Mouse (Mus musculus) hindbrain, postnatal 0 days (tissue): ENCODE results near the gene Dpp6. TPM values are rescaled to one million over a fixed set of nuclear protein-coding genes. Genes with fewer than 3 reads are reported as not detected.

Experiments
- ATAC-seq: fragments of 200-750 bp; cut with Nextera tagmentation; 2 replicates; pipeline ENCODE4 v1.8.0; 2017; ENCODE audit warnings: mild to moderate bottlenecking, moderate TSS enrichment, moderate library complexity
- DNase-seq: peaks from one replicate; pipeline ENCODE4 v3.0.0-alpha.2; 2015; ENCODE audit warnings: low spot score
- H3K27ac ChIP-seq: fragments of 300-500 bp; sonication (generic); 2 replicates; pipeline ENCODE4 v1.5.1; 2014; ENCODE audit warnings: mild to moderate bottlenecking
- H3K27me3 ChIP-seq: fragments of 300-500 bp; sonication (generic); 2 replicates; pipeline ENCODE4 v1.6.1; 2014; ENCODE audit warnings: low read length, mixed read lengths; ENCODE audit not compliant: insufficient read depth
- H3K36me3 ChIP-seq: fragments of 300-500 bp; sonication (generic); 2 replicates; pipeline ENCODE4 v1.6.1; 2014; ENCODE audit warnings: low read length, mixed read lengths; ENCODE audit not compliant: insufficient read depth
- H3K4me1 ChIP-seq: fragments of 300-500 bp; sonication (generic); 2 replicates; pipeline ENCODE4 v1.6.1; 2014; ENCODE audit warnings: antibody characterized with exemption, low read length, mixed read lengths; ENCODE audit not compliant: insufficient read depth
- H3K4me2 ChIP-seq: fragments of 300-500 bp; sonication (generic); 2 replicates; pipeline ENCODE4 v1.6.1; 2014; ENCODE audit warnings: low read depth, mild to moderate bottlenecking, low read length, moderate library complexity, mixed read lengths
- H3K4me3 ChIP-seq: fragments of 300-500 bp; sonication (generic); 2 replicates; pipeline ENCODE4 v1.5.1; 2014; ENCODE audit warnings: low read length
- H3K9ac ChIP-seq: fragments of 300-500 bp; sonication (generic); replicated peaks from 2 replicates; pipeline ENCODE4 v1.6.1; 2014; ENCODE audit warnings: mild to moderate bottlenecking, low read length, moderate library complexity, mixed read lengths
- H3K9me3 ChIP-seq: fragments of 300-500 bp; sonication (generic); 2 replicates; pipeline ENCODE4 v1.6.1; 2016; ENCODE audit warnings: low read length, mixed read lengths
- CTCF ChIP-seq: IDR thresholded peaks from 2 replicates; pipeline ENCODE4 v1.5.1; 2016; ENCODE audit warnings: antibody characterized with exemption, control low read depth, low read depth
- WGBS: fragments of 180-500 bp; shearing (Covaris S2); extraction: QIAGEN DNeasy Blood & Tissue Kit; methylation state at CpG from one replicate; pipeline ENCODE4 v1.1.7; 2014; 5-methylcytosine and 5-hydroxymethylcytosine counted together
- polyA plus RNA-seq: library from polyadenylated mRNA; unstranded; fragments of >200 nt; fragmentation: Nextera tagmentation; extraction: Ambion mirVana; gene quantifications from 2 replicates; pipeline ENCODE4 v1.2.1, GENCODE M21; 2015
- total RNA-seq: library from RNA; depleted of rRNA; stranded (reverse); fragments of >200 nt; gene quantifications from 2 replicates; pipeline ENCODE4 v1.2.3, GENCODE M21; 2014

Dpp6 gene
- total and polyA plus RNA-seq, 2 experiments from 2014 or later, result 81.1 to 154 TPM

DNA sequence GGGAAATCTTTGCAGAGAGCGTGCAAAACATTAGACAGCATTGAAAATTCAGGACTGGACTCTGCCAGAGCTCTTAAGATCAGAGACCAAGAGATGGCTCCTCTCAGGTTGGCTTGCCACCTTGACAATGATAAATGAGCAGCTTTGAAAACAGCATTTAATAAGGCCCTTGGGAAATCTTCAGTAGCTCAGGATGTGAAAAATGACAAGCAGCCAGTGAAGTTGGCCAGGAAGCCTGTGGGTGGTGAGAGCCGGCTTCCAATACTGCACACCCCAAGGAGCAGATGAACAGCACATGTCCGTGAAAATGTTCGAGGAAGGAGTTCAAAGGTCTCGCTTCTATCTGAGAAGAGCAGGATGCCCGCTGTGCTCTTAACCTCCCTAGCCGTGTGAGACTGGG is 748.7 kb downstream of the Dpp6 start:
- TF ChIP-seq CTCF, result no peak
- no peak overlapping the region for H3K4me3 ChIP-seq
- ATAC-seq (no peak), DNase-seq (peak; percentile 52)
- 49% methylated on average over 7 of the region's 7 CpGs for whole genome bisulfite sequencing
- H3K27me3 ChIP-seq, result no peaks in the 10 kb centered on the region
- H3K36me3 ChIP-seq, result no peaks in the 10 kb centered on the region
- H3K9ac ChIP-seq, result no peak overlapping the region
- H3K4me1 ChIP-seq, result no peaks in the 10 kb centered on the region
- H3K4me2 ChIP-seq, result no peak overlapping the region
- H3K27ac ChIP-seq, result no peak overlapping the region
- H3K9me3 ChIP-seq, result no peaks in the 10 kb centered on the region

DNA sequence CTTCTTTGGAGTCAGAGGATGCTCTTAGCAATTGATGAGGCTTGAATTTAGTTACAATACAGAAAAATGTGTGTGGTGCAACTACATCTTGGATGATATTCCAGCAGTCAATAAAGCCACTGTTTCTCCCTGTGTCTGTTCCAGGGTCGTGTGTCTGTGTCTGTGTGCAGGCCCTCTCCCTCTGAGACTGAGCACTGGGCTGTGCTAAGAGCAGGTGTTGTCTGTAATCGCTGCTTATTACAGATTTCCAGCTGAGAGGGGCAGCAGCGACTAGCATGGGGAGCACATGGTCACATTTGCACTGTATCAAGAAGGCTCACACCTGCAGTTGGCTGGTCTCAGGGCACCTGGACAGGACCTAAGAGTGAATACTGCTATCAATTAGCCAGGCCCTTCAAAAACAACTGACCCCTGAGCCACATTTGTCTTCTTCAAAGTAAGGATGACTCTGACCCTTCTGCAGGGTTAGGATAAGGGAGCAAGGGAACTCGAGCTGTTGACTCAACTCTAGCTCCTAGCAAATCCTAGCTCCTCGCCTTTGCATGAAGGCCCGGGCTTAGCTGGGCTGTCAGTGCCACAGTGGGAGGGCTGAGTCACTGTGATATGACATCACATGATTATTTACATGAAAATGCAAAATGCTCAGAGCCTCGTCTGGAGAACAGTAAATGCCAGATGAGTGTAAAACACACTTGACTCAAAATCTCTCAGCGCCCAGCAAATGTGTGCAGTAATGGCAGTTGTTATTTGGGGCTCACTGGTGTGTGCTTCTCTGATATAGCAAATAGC is 771.2 kb downstream of the Dpp6 start:
- no peaks in the 10 kb centered on the region for H3K9me3 ChIP-seq
- ATAC-seq, result peak; percentile 38; the same call in 1 of the 2 replicates
- H3K4me1 ChIP-seq, result no peaks in the 10 kb centered on the region; the same call in 1 of the 2 replicates
- no peaks in the 10 kb centered on the region for H3K27me3 ChIP-seq
- no peak overlapping the region for H3K4me3 ChIP-seq
- WGBS, result 34% methylated on average over 8 of the region's 8 CpGs
- no peak overlapping the region for H3K27ac ChIP-seq
- H3K9ac ChIP-seq, result no peak overlapping the region
- DNase-seq, result peak; percentile 24
- no peak overlapping the region for H3K4me2 ChIP-seq
- 0 out of 2 replicates have a peak, but pooled peaks cover 5% of the 10 kb centered on the region for H3K36me3 ChIP-seq
- no peak for TF ChIP-seq CTCF

- WGBS, result 89% methylated on average over 1 of the region's 1 CpGs
- no peak overlapping the region for H3K27ac ChIP-seq
- ATAC-seq, result no peak
These were observed 787.1 kb downstream of the Dpp6 start for GRCm38 (mm10) chr5:27604132-27604531.

GRCm38 (mm10) chr5:27615769-27616168 is 798.8 kb downstream of the Dpp6 start:
- peak; percentile 89 for TF ChIP-seq CTCF
- no peak overlapping the region for H3K9ac ChIP-seq
- peak; percentile 72 for ATAC-seq
- H3K27ac ChIP-seq, result no peak overlapping the region
- DNase-seq, result peak; percentile 92
- no peaks in the 10 kb centered on the region for H3K4me1 ChIP-seq
- H3K4me3 ChIP-seq, result no peak overlapping the region
- WGBS, result 26% methylated on average over 7 of the region's 7 CpGs
- no peaks in the 10 kb centered on the region for H3K27me3 ChIP-seq
- H3K36me3 ChIP-seq, result no peaks in the 10 kb centered on the region
- no peak overlapping the region for H3K4me2 ChIP-seq
- no peaks in the 10 kb centered on the region for H3K9me3 ChIP-seq

More at GRCm38 (mm10) chr5:27604132-27604531, 787.1 kb downstream of the Dpp6 start:
- no peak overlapping the region for H3K4me3 ChIP-seq
- H3K36me3 ChIP-seq, result no peaks in the 10 kb centered on the region; the same call in 1 of the 2 replicates
- H3K27me3 ChIP-seq, result no peaks in the 10 kb centered on the region
- H3K9ac ChIP-seq, result no peak overlapping the region
- no peaks in the 10 kb centered on the region for H3K9me3 ChIP-seq
- H3K4me2 ChIP-seq, result no peak overlapping the region
- TF ChIP-seq CTCF, result no peak
- no peaks in the 10 kb centered on the region for H3K4me1 ChIP-seq
- peak; percentile 47 for DNase-seq

GRCm38 (mm10) chr5:27621811-27622210 is 804.8 kb downstream of the Dpp6 start:
- TF ChIP-seq CTCF, result no peak
- no peak overlapping the region for H3K9ac ChIP-seq
- ATAC-seq (no peak), DNase-seq (peak; percentile 5)
- no peaks in the 10 kb centered on the region for H3K4me1 ChIP-seq
- no peak overlapping the region for H3K27ac ChIP-seq
- no peak overlapping the region for H3K4me3 ChIP-seq
- H3K27me3 ChIP-seq, result no peaks in the 10 kb centered on the region
- H3K36me3 ChIP-seq, result no peaks in the 10 kb centered on the region
- H3K4me2 ChIP-seq, result no peak overlapping the region
- no peaks in the 10 kb centered on the region for H3K9me3 ChIP-seq

DNA sequence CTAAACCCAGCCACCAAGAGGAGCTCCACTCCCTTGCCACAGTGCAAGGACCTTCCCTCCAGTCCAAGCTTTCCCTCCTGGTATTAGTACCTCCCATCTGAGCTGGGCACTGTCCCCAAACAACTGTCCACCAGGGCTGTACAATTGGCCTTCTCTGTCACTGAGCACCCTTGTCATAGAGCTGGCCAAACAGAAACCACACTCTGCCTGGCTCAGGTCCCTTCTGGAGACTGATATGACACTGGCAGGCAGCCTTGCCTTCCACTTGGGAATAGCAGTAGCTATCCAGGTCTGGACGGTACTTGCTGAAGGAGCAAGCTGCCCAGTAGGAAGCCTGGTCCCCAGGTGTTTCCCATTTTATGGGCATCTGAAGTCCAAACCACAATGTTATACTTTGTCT is 806.9 kb downstream of the Dpp6 start:
- Histone ChIP-seq H3K4me3 (no peak overlapping the region), H3K4me1 (no peaks in the 10 kb centered on the region), H3K27me3 (no peaks in the 10 kb centered on the region), H3K4me2 (no peak overlapping the region), H3K27ac (no peak overlapping the region), H3K9me3 (no peaks in the 10 kb centered on the region), H3K9ac (no peak overlapping the region), H3K36me3 (no peaks in the 10 kb centered on the region)
- no peak for TF ChIP-seq CTCF
- ATAC-seq, result peak; percentile 33; the same call in 1 of the 2 replicates
- DNase-seq, result no peak
- WGBS, result 50% methylated on average over 1 of the region's 1 CpGs

DNA sequence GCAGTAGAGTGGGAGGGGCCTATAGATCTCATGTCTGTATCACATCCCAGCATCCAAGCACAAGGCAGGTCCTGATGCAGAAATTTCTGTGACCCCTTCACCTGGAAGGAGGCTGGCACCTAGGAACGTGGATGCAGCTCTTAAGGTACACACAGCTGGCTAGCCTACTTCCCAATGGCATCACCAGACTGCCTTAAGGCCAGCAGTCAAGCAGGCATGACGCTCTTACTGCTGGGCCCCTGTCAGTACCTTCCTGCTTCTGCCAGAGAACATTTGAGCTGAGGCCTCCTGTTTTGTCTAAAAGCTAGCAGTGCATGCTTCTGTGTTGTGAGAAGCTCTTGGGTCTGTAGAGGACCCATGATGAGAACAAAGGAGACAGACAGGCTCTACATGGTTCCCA is 815.1 kb downstream of the Dpp6 start:
- no peak for DNase-seq
- ATAC-seq, result no peak
- H3K9me3 ChIP-seq, result no peaks in the 10 kb centered on the region
- no peak overlapping the region for H3K4me3 ChIP-seq
- no peak overlapping the region for H3K4me2 ChIP-seq
- TF ChIP-seq CTCF, result no peak
- 86% methylated on average over 2 of the region's 2 CpGs for WGBS
- no peak overlapping the region for H3K9ac ChIP-seq
- no peaks in the 10 kb centered on the region for H3K4me1 ChIP-seq
- H3K36me3 ChIP-seq, result peaks cover 15% of the 10 kb centered on the region; the same call in 1 of the 2 replicates
- no peak overlapping the region for H3K27ac ChIP-seq
- H3K27me3 ChIP-seq, result no peaks in the 10 kb centered on the region
